Mouse (Mus musculus): ENCODE results near the gene Timm8a1. TPM values are rescaled to one million over a fixed set of nuclear protein-coding genes. Genes with fewer than 3 reads are reported as not detected.
A peak's percentile ranks its signal among the peaks of the same experiment; 100 is the strongest.
"Not testable (repeated sequence)": the region's sequence is repeated elsewhere in the genome, so short reads cannot be mapped to it uniquely, and the experiment has no call there.

Gene Timm8a1
- polyA plus RNA-seq, 1 experiment from 2014 or later = 134 TPM

GRCm38 (mm10) chrX:134566536-134567222, 25.0 kb upstream of the Timm8a1 start:
- Histone ChIP-seq H3K9ac (no peak overlapping the region), H3K4me2 (no peak overlapping the region), H3K27ac (no peak overlapping the region), H3K27me3 (no peaks in the 10 kb centered on the region), H3K9me3 (replicated peaks) (no peaks in the 10 kb centered on the region), H3K4me3 (replicated peaks) (no peak overlapping the region), H3K36me3 (no peaks in the 10 kb centered on the region), H3K4me1 (replicated peaks) (no peaks in the 10 kb centered on the region)
- no peak for DNase-seq
- ATAC-seq (ENCODE audit: low read depth) = no peak
- WGBS (ENCODE audit: insufficient replicate concordance) = 60% methylated on average over 8 of the region's 8 CpGs

- H3K9ac ChIP-seq = no peak overlapping the region
- no peak overlapping the region for H3K4me2 ChIP-seq
- peak; percentile 47; the same call in 1 of the 2 replicates for ATAC-seq (ENCODE audit: low read depth)
- no peaks in the 10 kb centered on the region for H3K4me1 ChIP-seq (replicated peaks)
- H3K9me3 ChIP-seq (replicated peaks) = no peaks in the 10 kb centered on the region
- DNase-seq = no peak
- H3K4me3 ChIP-seq (replicated peaks) = no peak overlapping the region
- no peaks in the 10 kb centered on the region for H3K27me3 ChIP-seq
- no peaks in the 10 kb centered on the region for H3K36me3 ChIP-seq
- WGBS (ENCODE audit: insufficient replicate concordance) = 36% methylated on average over 4 of the region's 4 CpGs
- no peak overlapping the region for H3K27ac ChIP-seq
Observed at GRCm38 (mm10) chrX:134564326-134564725, 22.7 kb upstream of the Timm8a1 start.

DNA sequence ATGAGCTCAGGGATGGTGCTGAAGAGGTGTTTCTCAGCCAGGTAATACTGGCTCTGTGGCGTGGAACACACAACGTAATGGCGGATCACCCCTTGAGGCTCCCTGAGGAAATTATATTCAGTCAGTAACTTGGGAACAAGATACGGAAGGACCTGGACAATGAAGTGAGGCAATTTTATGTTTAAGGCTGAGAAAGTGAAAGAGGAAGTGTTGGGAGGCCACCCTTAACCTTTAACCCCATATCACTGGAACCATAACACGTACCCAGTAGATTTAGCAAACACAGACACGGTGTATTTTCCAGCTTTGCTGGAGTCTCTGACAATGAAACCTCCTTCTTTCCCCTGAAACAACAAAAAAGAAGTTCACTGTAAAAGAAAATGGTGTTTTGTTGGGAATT, 12.8 kb upstream of the Timm8a1 start:
- Histone ChIP-seq H3K27ac (no peak overlapping the region), H3K36me3 (peaks cover 5% of the 10 kb centered on the region), H3K4me2 (no peak overlapping the region), H3K9me3 (replicated peaks) (no peaks in the 10 kb centered on the region), H3K4me1 (replicated peaks) (no peaks in the 10 kb centered on the region), H3K27me3 (no peaks in the 10 kb centered on the region), H3K9ac (no peak overlapping the region), H3K4me3 (replicated peaks) (no peak overlapping the region)
- ATAC-seq (ENCODE audit: low read depth) = no peak
- WGBS (ENCODE audit: insufficient replicate concordance) = 66% methylated on average over 6 of the region's 6 CpGs
- DNase-seq = no peak

DNA sequence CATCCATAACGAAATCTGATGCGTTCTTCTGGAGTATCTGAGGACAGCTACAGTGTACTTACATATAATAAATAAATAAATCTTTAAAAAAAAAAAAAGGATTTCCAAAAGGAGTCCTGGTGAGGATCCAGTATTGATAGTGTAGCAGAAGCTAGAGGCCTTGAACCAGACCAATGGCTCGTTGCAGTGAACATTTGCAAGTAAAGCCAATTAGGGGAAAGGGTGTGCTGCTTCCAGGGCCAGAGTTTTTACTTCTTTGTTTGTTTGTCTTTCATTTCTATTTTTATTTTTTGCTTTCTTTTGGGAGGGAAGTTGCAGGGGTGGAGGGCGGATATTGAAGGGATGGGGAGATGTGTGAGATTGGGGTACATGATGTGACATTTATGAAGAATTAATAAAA, 11.7 kb upstream of the Timm8a1 start:
- ATAC-seq (ENCODE audit: low read depth) (no peak), DNase-seq (no peak)
- WGBS (ENCODE audit: insufficient replicate concordance) = 85% methylated on average over 4 of the region's 4 CpGs
- Histone ChIP-seq H3K4me1 (replicated peaks) (no peaks in the 10 kb centered on the region), H3K9me3 (replicated peaks) (no peaks in the 10 kb centered on the region), H3K27me3 (no peaks in the 10 kb centered on the region), H3K27ac (no peak overlapping the region), H3K9ac (no peak overlapping the region), H3K4me3 (replicated peaks) (no peak overlapping the region), H3K4me2 (no peak overlapping the region), H3K36me3 (peaks cover 5% of the 10 kb centered on the region)

DNA sequence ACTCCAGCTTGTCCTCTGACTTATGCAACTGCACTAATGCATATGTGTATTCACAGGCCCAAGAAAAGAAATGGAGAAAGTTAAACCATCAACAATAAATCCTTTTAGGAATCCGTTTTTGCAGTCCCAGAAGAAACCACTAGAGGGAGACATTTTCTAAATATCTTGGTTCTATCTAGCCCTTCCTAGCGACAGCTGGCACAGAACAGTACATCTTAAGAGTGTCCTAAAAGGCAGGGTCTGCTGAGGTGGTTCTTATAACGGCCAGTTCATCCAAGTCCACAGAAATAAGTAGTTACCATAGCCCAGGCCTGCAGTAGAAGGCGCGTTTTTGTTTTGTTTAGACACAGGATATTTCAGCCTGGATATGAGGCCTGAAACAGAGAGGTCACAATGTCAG, 9.2 kb upstream of the Timm8a1 start:
- Histone ChIP-seq H3K27ac (no peak overlapping the region), H3K27me3 (no peaks in the 10 kb centered on the region), H3K4me1 (replicated peaks) (no peaks in the 10 kb centered on the region), H3K9me3 (replicated peaks) (no peaks in the 10 kb centered on the region), H3K4me3 (replicated peaks) (no peak overlapping the region), H3K9ac (no peak overlapping the region), H3K4me2 (no peak overlapping the region), H3K36me3 (peaks cover 9% of the 10 kb centered on the region)
- DNase-seq (peak; percentile 2), ATAC-seq (ENCODE audit: low read depth) (no peak)
- WGBS (ENCODE audit: insufficient replicate concordance) = 16% methylated on average over 5 of the region's 5 CpGs

DNA sequence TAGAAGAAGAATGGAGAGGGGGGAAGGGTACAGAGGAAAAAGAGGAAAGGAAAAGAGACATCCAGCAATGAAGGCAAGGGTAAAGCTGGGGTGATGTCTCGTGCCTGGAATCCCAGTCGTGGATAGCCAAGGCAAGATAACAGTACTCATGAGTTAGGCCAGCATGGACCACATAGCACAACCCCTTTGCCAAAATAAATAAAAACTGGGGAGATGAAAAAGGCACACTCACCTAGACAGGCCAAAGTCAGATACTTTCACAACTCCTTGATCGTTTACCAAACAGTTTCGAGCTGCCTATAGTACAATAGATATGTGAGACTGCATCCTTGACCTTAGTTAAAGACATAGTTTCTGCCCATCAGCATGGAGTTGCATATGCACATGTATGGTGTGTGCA, 5.7 kb upstream of the Timm8a1 start:
- H3K36me3 ChIP-seq = peaks cover 8% of the 10 kb centered on the region; the same call in 1 of the 2 replicates
- no peak overlapping the region for H3K4me3 ChIP-seq (replicated peaks)

DNA sequence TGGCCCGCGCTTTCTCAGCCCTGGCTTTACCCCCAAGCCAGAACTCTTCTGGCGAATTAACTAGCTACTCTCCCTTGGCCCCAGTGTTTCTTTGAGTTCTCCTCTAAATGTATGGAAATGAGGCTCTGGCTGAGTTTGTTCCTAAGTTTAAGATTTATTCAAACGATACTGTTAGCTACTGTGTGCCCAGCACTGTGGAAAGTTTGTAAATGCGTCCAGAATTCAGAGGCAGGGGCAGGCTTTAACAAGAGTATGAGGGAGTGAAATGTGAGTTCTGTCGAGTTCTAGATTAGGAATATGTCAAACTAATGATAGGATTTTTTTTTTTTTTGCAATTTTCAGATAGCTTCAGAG, 267 bp upstream of the Timm8a1 start:
- no peaks in the 10 kb centered on the region for H3K9me3 ChIP-seq (replicated peaks)
- peak overlapping the region; percentile 74 for H3K4me2 ChIP-seq
- H3K27ac ChIP-seq = peak overlapping the region; percentile 82
- H3K36me3 ChIP-seq = peaks cover 9% of the 10 kb centered on the region; the same call in 1 of the 2 replicates
- peak overlapping the region; percentile 76 for H3K9ac ChIP-seq
- 21% methylated on average over 6 of the region's 6 CpGs for WGBS (ENCODE audit: insufficient replicate concordance)
- H3K4me1 ChIP-seq (replicated peaks) = peaks cover 3% of the 10 kb centered on the region
- ATAC-seq (ENCODE audit: low read depth) = peak; percentile 19; the same call in 1 of the 2 replicates
- H3K27me3 ChIP-seq = no peaks in the 10 kb centered on the region
- H3K4me3 ChIP-seq (replicated peaks) = peak overlapping the region; percentile 70
- DNase-seq = no peak

More for the DNA sequence above, 5.7 kb upstream of the Timm8a1 start:
- H3K27me3 ChIP-seq = no peaks in the 10 kb centered on the region
- 70% methylated on average over 4 of the region's 4 CpGs for WGBS (ENCODE audit: insufficient replicate concordance)
- no peaks in the 10 kb centered on the region for H3K9me3 ChIP-seq (replicated peaks)
- H3K4me1 ChIP-seq (replicated peaks) = 0 out of 2 replicates have a peak, but pooled peaks cover 2% of the 10 kb centered on the region
- H3K9ac ChIP-seq = no peak overlapping the region
- ATAC-seq (ENCODE audit: low read depth) = no peak
- no peak overlapping the region for H3K27ac ChIP-seq
- no peak for DNase-seq
- no peak overlapping the region for H3K4me2 ChIP-seq

GRCm38 (mm10) chrX:134540414-134541135, 1.1 kb downstream of the Timm8a1 start:
- no peaks in the 10 kb centered on the region for H3K9me3 ChIP-seq (replicated peaks)
- peaks cover 3% of the 10 kb centered on the region for H3K4me1 ChIP-seq (replicated peaks)
- H3K4me3 ChIP-seq (replicated peaks) = peak overlapping the region; percentile 70
- ATAC-seq (ENCODE audit: low read depth) (peak; percentile 3; the same call in 1 of the 2 replicates), DNase-seq (no peak)
- H3K27ac ChIP-seq = peak overlapping the region; percentile 72
- no peaks in the 10 kb centered on the region for H3K27me3 ChIP-seq
- H3K9ac ChIP-seq = peak overlapping the region; percentile 76
- 19% methylated on average over 12 of the region's 12 CpGs for WGBS (ENCODE audit: insufficient replicate concordance)
- peaks cover 12% of the 10 kb centered on the region for H3K36me3 ChIP-seq
- H3K4me2 ChIP-seq = peak overlapping the region; percentile 74

DNA sequence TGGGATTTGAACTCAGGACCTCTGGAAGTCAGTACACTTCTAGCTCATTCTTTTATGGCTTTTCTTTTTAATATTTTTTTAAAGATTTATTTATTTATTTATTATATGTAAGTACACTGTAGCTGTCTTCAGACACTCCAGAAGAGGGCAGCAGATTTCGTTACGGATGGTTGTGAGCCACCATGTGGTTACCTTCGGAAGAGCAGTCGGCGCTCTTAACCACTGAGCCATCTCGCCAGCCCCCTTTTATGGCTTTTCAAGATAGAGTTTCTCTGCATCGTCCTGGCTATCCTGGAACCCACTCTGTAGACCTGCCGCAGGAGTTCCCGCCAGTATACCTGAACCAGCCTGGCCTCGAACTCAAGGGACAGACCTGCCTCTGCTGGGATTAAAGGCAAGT, 1.9 kb downstream of the Timm8a1 start:
- DNase-seq (peak; percentile 17), ATAC-seq (ENCODE audit: low read depth) (peak; percentile 50)
- H3K36me3 ChIP-seq = peaks cover 11% of the 10 kb centered on the region
- peak overlapping the region; percentile 74 for H3K4me2 ChIP-seq
- WGBS (ENCODE audit: insufficient replicate concordance) = 45% methylated on average over 10 of the region's 10 CpGs
- H3K27ac ChIP-seq = 0 out of 2 replicates have a peak overlapping the region, but pooled peaks have one; percentile 23
- not testable (repeated sequence) for H3K9me3 ChIP-seq (replicated peaks); H3K27me3 ChIP-seq; H3K4me1 ChIP-seq (replicated peaks)
- peak overlapping the region; percentile 70 for H3K4me3 ChIP-seq (replicated peaks)
- peak overlapping the region; percentile 76 for H3K9ac ChIP-seq

DNA sequence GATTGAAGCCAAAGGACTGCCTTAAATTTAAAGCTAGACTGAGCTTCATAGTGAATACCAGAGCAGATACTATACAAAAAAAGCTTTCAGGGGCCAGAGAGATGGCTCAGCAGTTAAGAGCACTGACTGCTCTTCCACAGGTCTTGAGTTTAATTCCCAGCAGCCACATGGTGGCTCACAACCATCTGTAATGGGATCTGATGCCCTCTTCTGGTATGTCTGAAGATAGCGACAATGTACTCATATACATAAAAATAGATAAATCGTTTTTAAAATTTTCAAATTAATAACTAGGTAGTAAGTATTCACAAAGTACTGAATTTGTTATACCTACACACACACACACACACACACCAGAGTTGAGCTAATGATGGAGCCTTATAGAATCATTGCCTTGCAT, 8.3 kb downstream of the Timm8a1 start:
- H3K36me3 ChIP-seq = peaks cover 11% of the 10 kb centered on the region
- no peak overlapping the region for H3K4me3 ChIP-seq (replicated peaks)
- H3K4me1 ChIP-seq (replicated peaks) = no peaks in the 10 kb centered on the region
- no peaks in the 10 kb centered on the region for H3K9me3 ChIP-seq (replicated peaks)
- 72% methylated on average over 2 of the region's 2 CpGs for WGBS (ENCODE audit: insufficient replicate concordance)
- no peak overlapping the region for H3K27ac ChIP-seq
- no peak overlapping the region for H3K9ac ChIP-seq
- no peaks in the 10 kb centered on the region for H3K27me3 ChIP-seq
- DNase-seq (no peak), ATAC-seq (ENCODE audit: low read depth) (no peak)
- H3K4me2 ChIP-seq = no peak overlapping the region

GRCm38 (mm10) chrX:134525260-134525659, 16.4 kb downstream of the Timm8a1 start:
- peaks cover 4% of the 10 kb centered on the region for H3K4me1 ChIP-seq (replicated peaks)
- H3K27ac ChIP-seq = no peak overlapping the region
- H3K36me3 ChIP-seq = no peaks in the 10 kb centered on the region
- no peaks in the 10 kb centered on the region for H3K27me3 ChIP-seq
- DNase-seq = no peak
- no peaks in the 10 kb centered on the region for H3K9me3 ChIP-seq (replicated peaks)
- ATAC-seq (ENCODE audit: low read depth) = no peak
- H3K4me2 ChIP-seq = no peak overlapping the region
- H3K4me3 ChIP-seq (replicated peaks) = no peak overlapping the region
- no peak overlapping the region for H3K9ac ChIP-seq
- 54% methylated on average over 4 of the region's 4 CpGs for WGBS (ENCODE audit: insufficient replicate concordance)

Measured in liver, embryonic 13.5 days (tissue).